Mouse (Mus musculus) forebrain, embryonic 16.5 days (tissue): Measurements from ENCODE around the gene P2ry2. TPM values are rescaled to one million over a fixed set of nuclear protein-coding genes. Genes with fewer than 3 reads are reported as not detected.

Experiments used
- ATAC-seq: fragments of 200-750 bp; cut with Nextera tagmentation; 2 replicates; pipeline ENCODE4 v1.8.0; 2017; ENCODE audit warnings: mild to moderate bottlenecking, moderate library complexity
- H3K27ac ChIP-seq: fragments of 300-500 bp; sonication (generic); 2 replicates; pipeline ENCODE4 v1.5.1; 2014; ENCODE audit warnings: low read length, control low read depth
- H3K27me3 ChIP-seq: fragments of 300-500 bp; sonication (generic); replicated peaks from 2 replicates; pipeline ENCODE4 v1.6.1; 2014; ENCODE audit warnings: low read length; ENCODE audit not compliant: control insufficient read depth, insufficient read depth
- H3K36me3 ChIP-seq: fragments of 300-500 bp; sonication (generic); 2 replicates; pipeline ENCODE4 v1.6.1; 2014; ENCODE audit not compliant: control insufficient read depth, insufficient read depth
- H3K4me1 ChIP-seq: fragments of 300-500 bp; sonication (generic); replicated peaks from 2 replicates; pipeline ENCODE4 v1.6.1; 2014; ENCODE audit warnings: low read length; ENCODE audit not compliant: control insufficient read depth, insufficient read depth
- H3K4me2 ChIP-seq: fragments of 300-500 bp; sonication (generic); 2 replicates; pipeline ENCODE4 v1.6.1; 2014; ENCODE audit warnings: mild to moderate bottlenecking, low read length, control low read depth
- H3K4me3 ChIP-seq: fragments of 300-500 bp; sonication (generic); replicated peaks from 2 replicates; pipeline ENCODE4 v1.5.1; 2014; ENCODE audit warnings: mild to moderate bottlenecking, low read length, control low read depth
- H3K9ac ChIP-seq: fragments of 300-500 bp; sonication (generic); replicated peaks from 2 replicates; pipeline ENCODE4 v1.6.1; 2014; ENCODE audit warnings: low read depth, low read length, control low read depth
- H3K9me3 ChIP-seq: fragments of 300-500 bp; sonication (generic); 2 replicates; pipeline ENCODE4 v1.6.1; 2016; ENCODE audit warnings: low read length; ENCODE audit not compliant: control insufficient read depth
- WGBS: fragments of 180-500 bp; shearing (Covaris S2); extraction: QIAGEN DNeasy Blood & Tissue Kit; methylation state at CpG from one replicate; pipeline ENCODE4 v1.1.7; 2014; 5-methylcytosine and 5-hydroxymethylcytosine counted together
- polyA plus RNA-seq: library from polyadenylated mRNA; unstranded; fragments of >200 nt; fragmentation: Nextera tagmentation; extraction: Ambion mirVana; gene quantifications from 2 replicates; pipeline ENCODE4 v1.2.1, GENCODE M21; 2015

Gene P2ry2
- polyA plus RNA-seq, 1 experiment from 2014 or later, result not detected

GRCm38 (mm10) chr7:101028991-101029390 lies 16.3 kb upstream of the P2ry2 start:
- Histone ChIP-seq H3K4me1 (no peaks in the 10 kb centered on the region), H3K36me3 (no peaks in the 10 kb centered on the region), H3K4me2 (no peak overlapping the region), H3K9ac (no peak overlapping the region), H3K27me3 (no peaks in the 10 kb centered on the region), H3K27ac (no peak overlapping the region), H3K4me3 (no peak overlapping the region), H3K9me3 (no peaks in the 10 kb centered on the region)
- ATAC-seq, result no peak
- WGBS, result 94% methylated on average over 9 of the region's 9 CpGs

- Histone ChIP-seq H3K4me3 (no peak overlapping the region), H3K4me1 (no peaks in the 10 kb centered on the region), H3K9me3 (no peaks in the 10 kb centered on the region), H3K27ac (no peak overlapping the region), H3K4me2 (no peak overlapping the region), H3K9ac (no peak overlapping the region), H3K27me3 (no peaks in the 10 kb centered on the region), H3K36me3 (no peaks in the 10 kb centered on the region)
- no peak for ATAC-seq
- 92% methylated on average over 5 of the region's 5 CpGs for WGBS
Measured at GRCm38 (mm10) chr7:101028444-101028757, 15.7 kb upstream of the P2ry2 start.

GRCm38 (mm10) chr7:101027623-101028443 lies 15.2 kb upstream of the P2ry2 start:
- Histone ChIP-seq H3K4me1 (no peaks in the 10 kb centered on the region), H3K4me3 (no peak overlapping the region), H3K9me3 (no peaks in the 10 kb centered on the region), H3K27me3 (no peaks in the 10 kb centered on the region), H3K27ac (no peak overlapping the region), H3K4me2 (no peak overlapping the region), H3K36me3 (no peaks in the 10 kb centered on the region), H3K9ac (no peak overlapping the region)
- WGBS, result 90% methylated on average over 10 of the region's 10 CpGs
- ATAC-seq, result no peak

DNA sequence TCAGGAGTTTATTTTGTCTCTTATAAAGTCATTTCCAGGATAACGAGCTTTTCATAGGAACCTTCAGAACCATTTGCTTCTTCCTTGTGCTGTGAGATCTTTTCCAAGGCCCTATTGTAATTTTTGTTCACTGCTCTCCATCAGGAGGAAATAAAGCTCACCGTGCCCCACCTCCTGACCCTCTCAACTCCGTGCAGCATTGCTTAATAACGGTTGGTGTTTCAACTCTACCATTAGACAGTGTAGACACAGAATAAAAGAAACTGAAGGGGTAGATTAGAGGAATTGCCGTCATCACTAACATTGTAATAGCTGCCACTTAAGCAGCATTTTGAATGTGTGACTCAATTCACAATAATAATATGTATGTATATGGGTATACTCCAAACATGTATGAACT lies 14.2 kb upstream of the P2ry2 start:
- H3K4me1 ChIP-seq, result no peaks in the 10 kb centered on the region
- H3K27ac ChIP-seq, result no peak overlapping the region
- H3K36me3 ChIP-seq, result no peaks in the 10 kb centered on the region
- H3K4me2 ChIP-seq, result no peak overlapping the region
- H3K27me3 ChIP-seq, result no peaks in the 10 kb centered on the region
- H3K9ac ChIP-seq, result no peak overlapping the region
- H3K4me3 ChIP-seq, result no peak overlapping the region
- 33% methylated on average over 5 of the region's 5 CpGs for WGBS
- no peaks in the 10 kb centered on the region for H3K9me3 ChIP-seq
- no peak for ATAC-seq

DNA sequence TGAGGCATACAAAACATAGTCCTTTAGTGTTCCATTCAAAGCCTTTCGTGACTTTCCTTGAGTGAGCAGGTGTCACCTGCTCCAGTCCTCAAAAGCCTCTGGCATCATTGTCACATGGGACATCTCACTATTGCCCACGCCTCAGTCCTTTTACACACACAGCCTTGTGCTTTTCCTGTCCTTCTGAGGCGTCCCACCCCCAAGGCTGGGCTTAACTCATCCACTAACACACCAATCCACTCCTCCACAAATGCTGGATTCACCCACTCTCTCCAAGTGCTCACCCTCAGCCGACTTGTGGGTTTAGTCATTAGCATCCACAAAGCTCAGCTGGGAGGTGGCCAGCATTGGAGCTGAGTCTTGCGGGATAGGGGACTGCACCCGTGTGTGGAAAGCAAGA lies 4.8 kb upstream of the P2ry2 start:
- H3K4me3 ChIP-seq, result no peak overlapping the region
- ATAC-seq, result 0 out of 2 replicates have a peak, but pooled peaks have one; percentile 15
- H3K4me1 ChIP-seq, result 0 out of 2 replicates have a peak, but pooled peaks cover 3% of the 10 kb centered on the region
- H3K27ac ChIP-seq, result no peak overlapping the region
- H3K4me2 ChIP-seq, result no peak overlapping the region
- H3K9me3 ChIP-seq, result no peaks in the 10 kb centered on the region
- 48% methylated on average over 6 of the region's 6 CpGs for WGBS
- peaks cover 8% of the 10 kb centered on the region for H3K27me3 ChIP-seq
- H3K36me3 ChIP-seq, result no peaks in the 10 kb centered on the region
- H3K9ac ChIP-seq, result no peak overlapping the region

DNA sequence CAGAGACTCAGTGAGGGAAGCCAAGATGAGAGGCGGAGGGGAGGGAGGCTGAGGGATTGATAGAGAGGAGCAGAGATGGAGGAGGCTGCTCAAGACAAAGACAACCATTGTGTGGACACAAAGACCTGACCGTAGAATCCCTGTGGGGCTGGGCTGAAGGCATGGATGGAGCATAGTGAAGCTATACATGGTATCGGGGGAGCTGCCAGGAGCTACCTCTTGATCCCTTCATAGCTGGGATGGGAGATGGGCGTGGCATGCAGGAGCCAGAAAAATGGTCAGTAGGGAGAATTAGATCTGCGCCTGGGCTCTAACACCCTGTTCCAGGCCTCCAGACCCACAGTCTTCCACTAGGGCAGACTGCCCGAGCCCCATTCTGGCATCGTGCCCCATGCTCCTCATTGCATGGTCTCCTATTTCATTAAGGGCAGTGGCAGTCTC lies 4.4 kb upstream of the P2ry2 start:
- ATAC-seq, result 0 out of 2 replicates have a peak, but pooled peaks have one; percentile 26
- H3K4me1 ChIP-seq, result peaks cover 6% of the 10 kb centered on the region
- no peaks in the 10 kb centered on the region for H3K36me3 ChIP-seq
- H3K9me3 ChIP-seq, result no peaks in the 10 kb centered on the region
- H3K4me2 ChIP-seq, result no peak overlapping the region
- 39% methylated on average over 7 of the region's 7 CpGs for WGBS
- peaks cover 10% of the 10 kb centered on the region for H3K27me3 ChIP-seq
- no peak overlapping the region for H3K4me3 ChIP-seq
- no peak overlapping the region for H3K27ac ChIP-seq
- H3K9ac ChIP-seq, result no peak overlapping the region

DNA sequence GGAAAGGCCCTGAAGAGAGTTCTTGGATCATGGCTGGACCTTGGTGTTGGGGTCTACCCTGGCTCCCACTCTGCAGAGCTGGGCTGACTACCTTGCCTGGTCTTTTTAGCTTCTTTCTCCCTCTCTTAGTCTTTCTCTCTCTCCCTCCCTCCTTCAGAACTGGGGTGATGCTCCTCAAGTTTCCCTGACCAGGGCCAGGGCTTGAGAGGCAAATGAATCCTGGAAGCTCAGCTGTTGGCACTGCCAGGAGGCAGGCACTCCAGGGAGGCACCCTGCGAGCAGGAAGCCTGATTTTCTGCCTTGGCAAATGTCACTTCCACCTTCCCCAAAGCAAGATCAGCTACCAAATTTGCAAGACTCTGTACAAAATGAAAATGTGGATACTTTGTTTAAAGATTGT lies 2.3 kb upstream of the P2ry2 start:
- peaks cover 27% of the 10 kb centered on the region for H3K27me3 ChIP-seq
- no peaks in the 10 kb centered on the region for H3K36me3 ChIP-seq
- no peak overlapping the region for H3K4me2 ChIP-seq
- peaks cover 13% of the 10 kb centered on the region for H3K4me1 ChIP-seq
- no peak overlapping the region for H3K4me3 ChIP-seq
- H3K27ac ChIP-seq, result no peak overlapping the region
- H3K9me3 ChIP-seq, result no peaks in the 10 kb centered on the region
- no peak for ATAC-seq
- WGBS, result 57% methylated on average over 1 of the region's 1 CpGs
- H3K9ac ChIP-seq, result no peak overlapping the region

GRCm38 (mm10) chr7:101014041-101014440 lies 1.4 kb upstream of the P2ry2 start:
- Histone ChIP-seq H3K9ac (no peak overlapping the region), H3K36me3 (no peaks in the 10 kb centered on the region), H3K4me1 (peaks cover 13% of the 10 kb centered on the region), H3K4me2 (no peak overlapping the region), H3K4me3 (no peak overlapping the region), H3K27ac (no peak overlapping the region), H3K9me3 (no peaks in the 10 kb centered on the region), H3K27me3 (peaks cover 27% of the 10 kb centered on the region)
- 27% methylated on average over 9 of the region's 9 CpGs for WGBS
- ATAC-seq, result no peak

DNA sequence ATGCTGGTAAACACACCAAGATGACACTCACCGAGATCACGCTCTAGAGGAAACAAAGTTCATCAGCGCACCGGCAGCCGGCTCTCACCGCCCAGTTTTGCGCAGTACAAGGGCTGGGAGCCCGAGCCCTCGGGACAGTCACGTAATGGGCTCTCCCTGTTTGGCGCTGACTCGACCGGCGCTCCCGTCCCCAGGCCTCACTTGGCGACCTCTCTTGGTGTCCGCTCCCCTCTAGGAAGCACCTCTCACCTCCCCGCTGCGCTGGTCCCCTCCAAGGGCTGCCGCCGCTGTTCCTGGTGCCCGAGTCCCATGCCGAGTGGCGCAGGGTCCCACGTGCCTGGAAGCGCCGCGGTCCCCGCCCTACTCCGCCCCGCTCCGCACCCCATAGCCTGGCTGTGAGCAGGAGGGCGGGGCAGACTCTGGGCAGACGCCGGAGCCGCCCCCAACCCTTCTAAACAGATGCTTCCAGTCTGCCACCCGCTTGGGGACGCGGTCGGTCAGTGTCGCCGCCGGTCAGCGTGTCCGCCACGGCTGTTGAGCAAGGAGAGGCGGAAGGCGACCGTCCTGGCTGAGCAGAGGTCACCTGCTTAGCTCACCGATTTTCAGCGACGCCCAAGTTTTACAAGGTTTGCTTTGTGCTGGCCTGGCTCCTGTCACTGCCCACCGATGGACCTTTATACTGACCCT lies 842 bp downstream of the P2ry2 start:
- Histone ChIP-seq H3K4me2 (peak overlapping the region; percentile 86), H3K4me1 (peaks cover 9% of the 10 kb centered on the region), H3K27me3 (peaks cover 27% of the 10 kb centered on the region), H3K27ac (no peak overlapping the region), H3K36me3 (no peaks in the 10 kb centered on the region), H3K9ac (peak overlapping the region; percentile 44), H3K9me3 (no peaks in the 10 kb centered on the region), H3K4me3 (peak overlapping the region; percentile 53)
- under 1% methylated on average over 53 of the region's 53 CpGs for WGBS
- peak; percentile 97 for ATAC-seq
